Mouse (Mus musculus): ENCODE results near the gene Tspan15. TPM values are rescaled to one million over a fixed set of nuclear protein-coding genes. Genes with fewer than 3 reads are reported as not detected.

The Tspan15 gene
- polyA plus RNA-seq, 1 experiment from 2014 or later: 11.7 TPM

- H3K9me3 ChIP-seq: no peaks in the 10 kb centered on the region
- no peaks in the 10 kb centered on the region for H3K36me3 ChIP-seq (replicated peaks)
- ATAC-seq (ENCODE audit: low FRiP score): no peak
- H3K9ac ChIP-seq: no peak overlapping the region
- H3K4me1 ChIP-seq: no peaks in the 10 kb centered on the region
- no peaks in the 10 kb centered on the region for H3K27me3 ChIP-seq
- H3K27ac ChIP-seq: no peak overlapping the region
- H3K4me3 ChIP-seq (replicated peaks): no peak overlapping the region
- H3K4me2 ChIP-seq: no peak overlapping the region
- 81% methylated on average over 6 of the region's 6 CpGs for WGBS
Measured at GRCm38 (mm10) chr10:62202574-62202973, 28.5 kb downstream of the Tspan15 start.

GRCm38 (mm10) chr10:62198891-62199290 lies 32.2 kb downstream of the Tspan15 start:
- no peaks in the 10 kb centered on the region for H3K36me3 ChIP-seq (replicated peaks)
- H3K27me3 ChIP-seq: no peaks in the 10 kb centered on the region
- no peak overlapping the region for H3K4me3 ChIP-seq (replicated peaks)
- no peak overlapping the region for H3K4me2 ChIP-seq
- no peak overlapping the region for H3K9ac ChIP-seq
- peaks cover 3% of the 10 kb centered on the region; the same call in 1 of the 2 replicates for H3K4me1 ChIP-seq
- H3K9me3 ChIP-seq: no peaks in the 10 kb centered on the region
- 77% methylated on average over 1 of the region's 1 CpGs for WGBS
- H3K27ac ChIP-seq: no peak overlapping the region
- ATAC-seq (ENCODE audit: low FRiP score): no peak

GRCm38 (mm10) chr10:62197403-62197802 lies 33.6 kb downstream of the Tspan15 start:
- no peak overlapping the region for H3K9ac ChIP-seq
- H3K4me1 ChIP-seq: peaks cover 3% of the 10 kb centered on the region; the same call in 1 of the 2 replicates
- no peaks in the 10 kb centered on the region for H3K27me3 ChIP-seq
- no peak overlapping the region for H3K4me3 ChIP-seq (replicated peaks)
- H3K36me3 ChIP-seq (replicated peaks): no peaks in the 10 kb centered on the region
- no peak overlapping the region for H3K27ac ChIP-seq
- no peak overlapping the region for H3K4me2 ChIP-seq
- H3K9me3 ChIP-seq: no peaks in the 10 kb centered on the region
- 68% methylated on average over 4 of the region's 4 CpGs for WGBS
- ATAC-seq (ENCODE audit: low FRiP score): no peak

GRCm38 (mm10) chr10:62195376-62195775 lies 35.7 kb downstream of the Tspan15 start:
- Histone ChIP-seq H3K36me3 (replicated peaks) (no peaks in the 10 kb centered on the region), H3K4me1 (peaks cover 3% of the 10 kb centered on the region; the same call in 1 of the 2 replicates), H3K4me3 (replicated peaks) (no peak overlapping the region), H3K9ac (no peak overlapping the region), H3K27me3 (no peaks in the 10 kb centered on the region), H3K4me2 (no peak overlapping the region), H3K9me3 (no peaks in the 10 kb centered on the region), H3K27ac (no peak overlapping the region)
- 76% methylated on average over 7 of the region's 7 CpGs for WGBS
- no peak for ATAC-seq (ENCODE audit: low FRiP score)

- Histone ChIP-seq H3K4me2 (no peak overlapping the region), H3K4me3 (replicated peaks) (no peak overlapping the region), H3K36me3 (replicated peaks) (no peaks in the 10 kb centered on the region), H3K9ac (no peak overlapping the region), H3K27ac (peak overlapping the region; percentile 38; the same call in 1 of the 2 replicates), H3K27me3 (no peaks in the 10 kb centered on the region), H3K4me1 (peaks cover 3% of the 10 kb centered on the region; the same call in 1 of the 2 replicates), H3K9me3 (no peaks in the 10 kb centered on the region)
- no peak for ATAC-seq (ENCODE audit: low FRiP score)
- WGBS: 84% methylated on average over 6 of the region's 6 CpGs
Measured at GRCm38 (mm10) chr10:62194946-62195345, 36.1 kb downstream of the Tspan15 start.

- Histone ChIP-seq H3K4me2 (no peak overlapping the region), H3K9me3 (no peaks in the 10 kb centered on the region), H3K27ac (peak overlapping the region; percentile 38; the same call in 1 of the 2 replicates), H3K27me3 (no peaks in the 10 kb centered on the region), H3K9ac (no peak overlapping the region), H3K4me1 (peaks cover 3% of the 10 kb centered on the region; the same call in 1 of the 2 replicates), H3K36me3 (replicated peaks) (no peaks in the 10 kb centered on the region), H3K4me3 (replicated peaks) (no peak overlapping the region)
- peak; percentile 37; the same call in 1 of the 2 replicates for ATAC-seq (ENCODE audit: low FRiP score)
- WGBS: 61% methylated on average over 5 of the region's 5 CpGs
Measured at GRCm38 (mm10) chr10:62194461-62194860, 36.6 kb downstream of the Tspan15 start.

- no peak overlapping the region for H3K27ac ChIP-seq
- no peaks in the 10 kb centered on the region for H3K36me3 ChIP-seq (replicated peaks)
- no peak overlapping the region for H3K4me2 ChIP-seq
- H3K27me3 ChIP-seq: no peaks in the 10 kb centered on the region
- ATAC-seq (ENCODE audit: low FRiP score): no peak
- no peak overlapping the region for H3K4me3 ChIP-seq (replicated peaks)
- no peaks in the 10 kb centered on the region for H3K9me3 ChIP-seq
- H3K4me1 ChIP-seq: peaks cover 3% of the 10 kb centered on the region; the same call in 1 of the 2 replicates
- WGBS: 82% methylated on average over 6 of the region's 6 CpGs
- no peak overlapping the region for H3K9ac ChIP-seq
Measured at GRCm38 (mm10) chr10:62194043-62194442, 37.0 kb downstream of the Tspan15 start.

GRCm38 (mm10) chr10:62192701-62193157 lies 38.3 kb downstream of the Tspan15 start:
- Histone ChIP-seq H3K4me2 (no peak overlapping the region), H3K4me3 (replicated peaks) (no peak overlapping the region), H3K4me1 (peaks cover 3% of the 10 kb centered on the region; the same call in 1 of the 2 replicates), H3K9ac (no peak overlapping the region), H3K9me3 (no peaks in the 10 kb centered on the region), H3K27me3 (no peaks in the 10 kb centered on the region), H3K36me3 (replicated peaks) (no peaks in the 10 kb centered on the region), H3K27ac (no peak overlapping the region)
- ATAC-seq (ENCODE audit: low FRiP score): no peak
- 73% methylated on average over 9 of the region's 9 CpGs for WGBS

- no peaks in the 10 kb centered on the region for H3K9me3 ChIP-seq
- 90% methylated on average over 7 of the region's 7 CpGs for WGBS
- H3K27ac ChIP-seq: no peak overlapping the region
- H3K4me3 ChIP-seq (replicated peaks): no peak overlapping the region
- no peak overlapping the region for H3K9ac ChIP-seq
- H3K4me1 ChIP-seq: peaks cover 3% of the 10 kb centered on the region; the same call in 1 of the 2 replicates
- H3K27me3 ChIP-seq: peaks cover 7% of the 10 kb centered on the region; the same call in 1 of the 2 replicates
- no peaks in the 10 kb centered on the region for H3K36me3 ChIP-seq (replicated peaks)
- H3K4me2 ChIP-seq: no peak overlapping the region
- no peak for ATAC-seq (ENCODE audit: low FRiP score)
Measured at GRCm38 (mm10) chr10:62190821-62191220, 40.2 kb downstream of the Tspan15 start.

- H3K9me3 ChIP-seq: no peaks in the 10 kb centered on the region
- WGBS: 86% methylated on average over 4 of the region's 4 CpGs
- ATAC-seq (ENCODE audit: low FRiP score): no peak
- no peak overlapping the region for H3K27ac ChIP-seq
- no peaks in the 10 kb centered on the region for H3K36me3 ChIP-seq (replicated peaks)
- H3K4me3 ChIP-seq (replicated peaks): no peak overlapping the region
- peaks cover 3% of the 10 kb centered on the region; the same call in 1 of the 2 replicates for H3K4me1 ChIP-seq
- H3K9ac ChIP-seq: no peak overlapping the region
- peaks cover 7% of the 10 kb centered on the region; the same call in 1 of the 2 replicates for H3K27me3 ChIP-seq
- no peak overlapping the region for H3K4me2 ChIP-seq
Measured at GRCm38 (mm10) chr10:62189910-62190309, 41.1 kb downstream of the Tspan15 start.

- 70% methylated on average over 3 of the region's 3 CpGs for WGBS
- Histone ChIP-seq H3K4me2 (no peak overlapping the region), H3K27me3 (peaks cover 7% of the 10 kb centered on the region; the same call in 1 of the 2 replicates), H3K36me3 (replicated peaks) (no peaks in the 10 kb centered on the region), H3K4me1 (peaks cover 3% of the 10 kb centered on the region; the same call in 1 of the 2 replicates), H3K4me3 (replicated peaks) (no peak overlapping the region), H3K27ac (no peak overlapping the region), H3K9me3 (no peaks in the 10 kb centered on the region), H3K9ac (no peak overlapping the region)
- no peak for ATAC-seq (ENCODE audit: low FRiP score)
Measured at GRCm38 (mm10) chr10:62189303-62189702, 41.7 kb downstream of the Tspan15 start.

GRCm38 (mm10) chr10:62186882-62187281 lies 44.2 kb downstream of the Tspan15 start:
- Histone ChIP-seq H3K4me3 (replicated peaks) (no peak overlapping the region), H3K4me1 (no peaks in the 10 kb centered on the region), H3K9me3 (no peaks in the 10 kb centered on the region), H3K36me3 (replicated peaks) (no peaks in the 10 kb centered on the region), H3K4me2 (no peak overlapping the region), H3K27me3 (peaks cover 17% of the 10 kb centered on the region), H3K9ac (no peak overlapping the region), H3K27ac (no peak overlapping the region)
- WGBS: 21% methylated on average over 7 of the region's 7 CpGs
- peak; percentile 55 for ATAC-seq (ENCODE audit: low FRiP score)

GRCm38 (mm10) chr10:62183053-62183452 lies 48.0 kb downstream of the Tspan15 start:
- 2% methylated on average over 10 of the region's 10 CpGs for WGBS
- no peak overlapping the region for H3K4me3 ChIP-seq (replicated peaks)
- peak; percentile 78 for ATAC-seq (ENCODE audit: low FRiP score)
- no peaks in the 10 kb centered on the region for H3K36me3 ChIP-seq (replicated peaks)
- H3K27me3 ChIP-seq: peaks cover 17% of the 10 kb centered on the region
- H3K4me2 ChIP-seq: no peak overlapping the region
- no peaks in the 10 kb centered on the region for H3K9me3 ChIP-seq
- no peaks in the 10 kb centered on the region for H3K4me1 ChIP-seq
- no peak overlapping the region for H3K9ac ChIP-seq
- H3K27ac ChIP-seq: no peak overlapping the region
